Mouse (Mus musculus) thymus, adult 2 months (tissue): ENCODE results near the gene Zfp507.

Experiments used
- CTCF ChIP-seq: fragments of 200-500 bp; IDR thresholded peaks from 2 replicates; pipeline ENCODE4 v1.5.1; 2012; ENCODE audit warnings: mild to moderate bottlenecking, control low read depth, low read length, moderate library complexity, borderline replicate concordance; ENCODE audit not compliant: control insufficient read depth, poor library complexity, insufficient read depth; ENCODE audit errors: extremely low read depth
- POLR2A ChIP-seq: fragments of 200-500 bp; IDR thresholded peaks from 2 replicates; pipeline ENCODE4 v1.6.1; 2012; ENCODE audit warnings: mild to moderate bottlenecking, low read length, control low read depth, moderate library complexity; ENCODE audit not compliant: control insufficient read depth, poor library complexity, insufficient read depth; ENCODE audit errors: extremely low read depth

- TF ChIP-seq POLR2A, result no peak
- TF ChIP-seq CTCF, result peak; percentile 56; the same call in 1 of the 2 replicates
Measured at GRCm38 (mm10) chr7:35740489-35741230, 62.1 kb downstream of the Zfp507 start.
